Mouse (Mus musculus): ENCODE measurements around the gene Hs6st1. TPM values are rescaled to one million over a fixed set of nuclear protein-coding genes. Genes with fewer than 3 reads are reported as not detected.

Gene Hs6st1
- total and polyA plus RNA-seq, 3 experiments: 9.1 to 18.1 (median 17.7) TPM

DNA sequence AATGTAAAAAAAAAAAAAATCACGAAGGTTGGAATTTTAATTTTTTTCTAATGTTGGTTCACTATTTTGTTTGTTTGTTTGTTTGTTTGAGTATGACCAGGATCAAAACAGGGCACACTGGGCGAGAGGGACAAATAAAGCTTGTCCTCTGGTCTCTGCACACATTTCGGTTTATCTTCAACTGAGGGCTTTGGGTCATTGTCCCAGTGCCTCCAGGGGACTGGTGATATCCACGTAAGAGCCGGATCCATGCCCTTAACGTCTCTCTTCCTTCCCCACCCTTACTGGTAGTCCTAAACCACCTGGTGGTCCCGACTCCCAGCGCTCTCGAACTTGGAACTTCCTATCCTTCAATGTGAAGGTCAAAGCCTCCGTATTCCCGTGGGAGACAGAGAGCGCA lies 589 bp upstream of the Hs6st1 start:
- H3K79me2 ChIP-seq (replicated peaks; ENCODE audit: control insufficient read depth, extremely low read depth, insufficient read depth, poor library complexity, severe bottlenecking): peaks cover 27% of the 10 kb centered on the region
- peaks cover 0 to 20% of the 10 kb centered on the region in 2 experiments for H3K36me3 ChIP-seq (replicated peaks in 1 of 2; ENCODE audit: control insufficient read depth in 1 of 2, insufficient read depth in 1 of 2, low read length in 1 of 2)
- in situ Hi-C loops (cut with MboI; ENCODE audit: low pct_ligation_motif_present, low pct_unique_long_range_greater_than_20kb, low sequenced_read_pairs): loop anchor here (5.0 to 10.0 kb wide), 3 partner anchors 45 to 225 kb away; no protein-coding TSS in a partner anchor
- TF ChIP-seq MAZ (IDR thresholded peaks at IDR 0.05; ENCODE audit: low read depth, low read length) (peak; percentile 13; the same call in 1 of the 2 replicates), PAX5 (IDR thresholded peaks at IDR 0.05; ENCODE audit: low read length) (no peak), KAT2A (IDR thresholded peaks at IDR 0.05; ENCODE audit: insufficient replicate concordance, low read length) (no peak), GABPA (IDR thresholded peaks at IDR 0.05; ENCODE audit: insufficient replicate concordance, low read depth, low read length) (no peak), BHLHE40 (IDR thresholded peaks at IDR 0.05; ENCODE audit: low read depth, low read length) (no peak), ZNF384 (IDR thresholded peaks at IDR 0.05; ENCODE audit: low read depth, low read length) (peak; percentile 3; the same call in 1 of the 2 replicates)
- no peaks in the 10 kb centered on the region for H3K9me3 ChIP-seq (replicated peaks; ENCODE audit: low read length)
- H3K27ac ChIP-seq (ENCODE audit: insufficient read depth, low read depth): no peak overlapping the region
- no peak for DNase-seq (ENCODE audit: extremely low read depth)
- peak overlapping the region; percentile 53 for H3K4me2 ChIP-seq (ENCODE audit: insufficient read depth, low read depth, poor library complexity, severe bottlenecking)
- peak overlapping the region in 2 of 3 experiments; percentile 1 to 75 for H3K4me3 ChIP-seq (replicated peaks in 1 of 3; ENCODE audit: low read depth in 2 of 3, low read length in 2 of 3, poor library complexity in 1 of 3)
- H3K9ac ChIP-seq (ENCODE audit: insufficient read depth, low read depth): peak overlapping the region; percentile 17
- peaks cover 24 to 67% of the 10 kb centered on the region in 2 experiments for H3K4me1 ChIP-seq (ENCODE audit: control insufficient read depth in 1 of 2, insufficient read depth in 2 of 2)
- dilution Hi-C loops (cut with MboI; ENCODE audit: extremely low pct_ligation_motif_present, extremely low pct_unique_long_range_greater_than_20kb, low sequenced_read_pairs): no loop called here
- peaks cover 3% of the 10 kb centered on the region for H3K27me3 ChIP-seq (replicated peaks)

GRCm38 (mm10) chr1:36068531-36069120 lies 426 bp downstream of the Hs6st1 start:
- peaks cover 3% of the 10 kb centered on the region for H3K27me3 ChIP-seq (replicated peaks)
- TF ChIP-seq UBTF (IDR thresholded peaks at IDR 0.05; ENCODE audit: low read depth, low read length) (0 out of 2 replicates have a peak, but pooled peaks have one; percentile 85), MAX (IDR thresholded peaks at IDR 0.05; ENCODE audit: low read length) (peak; percentile 19; the same call in 1 of the 2 replicates), MEF2A (IDR thresholded peaks at IDR 0.05; ENCODE audit: borderline replicate concordance, low read depth, low read length) (no peak), MXI1 (IDR thresholded peaks at IDR 0.05; ENCODE audit: low read depth, low read length) (peak; percentile 18), JUN (IDR thresholded peaks at IDR 0.05; ENCODE audit: insufficient read depth, low read depth, low read length) (no peak), POLR2AphosphoS2 (IDR thresholded peaks at IDR 0.05; ENCODE audit: low read depth, low read length) (no peak), ZNF384 (IDR thresholded peaks at IDR 0.05; ENCODE audit: low read depth, low read length) (no peak), CTCF (conservative IDR thresholded peaks at IDR 0.05 in 1 of 2, IDR thresholded peaks at IDR 0.05 in 1 of 2; ENCODE audit: low read depth in 2 of 2, low read length in 2 of 2) (peak in 1 of 2 experiments; percentile 16; a peak in 1 of 4 replicates), BHLHE40 (IDR thresholded peaks at IDR 0.05; ENCODE audit: low read depth, low read length) (peak; percentile 58; the same call in 1 of the 2 replicates), SIN3A (IDR thresholded peaks at IDR 0.05; ENCODE audit: low read length) (peak; percentile 48; the same call in 1 of the 2 replicates), USF1 (IDR thresholded peaks at IDR 0.05; ENCODE audit: low read depth, low read length) (no peak), TCF12 (IDR thresholded peaks at IDR 0.05; ENCODE audit: low read depth, low read length) (peak; percentile 31; the same call in 1 of the 2 replicates), KAT2A (IDR thresholded peaks at IDR 0.05; ENCODE audit: insufficient replicate concordance, low read length) (no peak)

More at GRCm38 (mm10) chr1:36068531-36069120, 426 bp downstream of the Hs6st1 start:
- Histone ChIP-seq H3K36me3 (replicated peaks in 1 of 2; ENCODE audit: control insufficient read depth in 1 of 2, insufficient read depth in 1 of 2, low read length in 1 of 2) (peaks cover 0 to 26% of the 10 kb centered on the region in 2 experiments), H3K4me3 (replicated peaks in 1 of 3; ENCODE audit: low read depth in 2 of 3, low read length in 2 of 3, poor library complexity in 1 of 3) (peak overlapping the region; percentile 71 to 79 (median 75)), H3K4me1 (ENCODE audit: control insufficient read depth in 1 of 2, insufficient read depth in 2 of 2) (peaks cover 25 to 73% of the 10 kb centered on the region in 2 experiments), H3K4me2 (ENCODE audit: insufficient read depth, low read depth, poor library complexity, severe bottlenecking) (peak overlapping the region; percentile 90), H3K9ac (ENCODE audit: insufficient read depth, low read depth) (peak overlapping the region; percentile 59), H3K27ac (ENCODE audit: insufficient read depth, low read depth) (no peak overlapping the region), H3K79me2 (replicated peaks; ENCODE audit: control insufficient read depth, extremely low read depth, insufficient read depth, poor library complexity, severe bottlenecking) (peaks cover 33% of the 10 kb centered on the region), H3K9me3 (replicated peaks; ENCODE audit: low read length) (no peaks in the 10 kb centered on the region)
- dilution Hi-C loops (cut with MboI; ENCODE audit: extremely low pct_ligation_motif_present, extremely low pct_unique_long_range_greater_than_20kb, low sequenced_read_pairs) (no loop called here), in situ Hi-C loops (cut with MboI; ENCODE audit: low pct_ligation_motif_present, low pct_unique_long_range_greater_than_20kb, low sequenced_read_pairs) (loop anchor here (5.0 to 10.0 kb wide), 3 partner anchors 44 to 226 kb away; no protein-coding TSS in a partner anchor)
- DNase-seq (ENCODE audit: extremely low read depth): peak; percentile 57

All from CH12.LX (cell line).